Mouse (Mus musculus) heart, embryonic 13.5 days (tissue): ENCODE data around the gene Nckap1. TPM values are rescaled to one million over a fixed set of nuclear protein-coding genes. Genes with fewer than 3 reads are reported as not detected.
A peak's percentile ranks its signal among the peaks of the same experiment; 100 is the strongest.

Source experiments
- ATAC-seq: fragments of 200-750 bp; cut with Nextera tagmentation; 2 replicates; pipeline ENCODE4 v1.8.0; 2017; ENCODE audit warnings: moderate TSS enrichment; ENCODE audit not compliant: insufficient number of reproducible peaks, low FRiP score, low TSS enrichment; ENCODE audit errors: extremely low read depth
- H3K27ac ChIP-seq: fragments of 300-500 bp; sonication (generic); replicated peaks from 2 replicates; pipeline ENCODE4 v1.5.1; 2015; ENCODE audit warnings: moderate library complexity, mild to moderate bottlenecking, inconsistent platforms
- H3K27me3 ChIP-seq: fragments of 300-500 bp; sonication (generic); replicated peaks from 2 replicates; pipeline ENCODE4 v1.6.1; 2015; ENCODE audit warnings: mild to moderate bottlenecking, inconsistent platforms
- H3K36me3 ChIP-seq: fragments of 300-500 bp; sonication (generic); 2 replicates; pipeline ENCODE4 v1.6.1; 2015; ENCODE audit warnings: mild to moderate bottlenecking, inconsistent platforms
- H3K4me1 ChIP-seq: fragments of 300-500 bp; sonication (generic); 2 replicates; pipeline ENCODE4 v1.6.1; 2015; ENCODE audit warnings: inconsistent platforms
- H3K4me2 ChIP-seq: fragments of 300-500 bp; sonication (generic); 2 replicates; pipeline ENCODE4 v1.6.1; 2015; ENCODE audit warnings: inconsistent platforms, mild to moderate bottlenecking, moderate library complexity
- H3K4me3 ChIP-seq: fragments of 300-500 bp; sonication (generic); 2 replicates; pipeline ENCODE4 v1.5.1; 2015; ENCODE audit warnings: moderate library complexity, mild to moderate bottlenecking, inconsistent platforms
- H3K9ac ChIP-seq: fragments of 300-500 bp; sonication (generic); 2 replicates; pipeline ENCODE4 v1.6.1; 2015; ENCODE audit warnings: inconsistent platforms, mild to moderate bottlenecking, moderate library complexity
- H3K9me3 ChIP-seq: fragments of 300-500 bp; sonication (generic); 2 replicates; pipeline ENCODE4 v1.6.1; 2016; ENCODE audit warnings: inconsistent platforms
- WGBS: fragments of 180-500 bp; shearing (Covaris S2); methylation state at CpG from one replicate; pipeline ENCODE4 v1.1.7; 2015; ENCODE audit warnings: mixed read lengths; 5-methylcytosine and 5-hydroxymethylcytosine counted together
- polyA plus RNA-seq: library from polyadenylated mRNA; unstranded; fragments of >200 nt; fragmentation: Nextera tagmentation; extraction: Ambion mirVana; gene quantifications from 2 replicates; pipeline ENCODE4 v1.2.1, GENCODE M21; 2015

The Nckap1 gene
- polyA plus RNA-seq = 48.8 and 50.3 TPM in 2 replicates

GRCm38 (mm10) chr2:80581043-80581711 lies at the start of gene Nckap1:
TSS of gene Nckap1 (minus strand) at chr2:80581380.
- Histone ChIP-seq H3K27ac (peak within 1 kb of the TSS; percentile 99), H3K4me1 (peaks cover 30% of the 10 kb centered on the region), H3K4me3 (peak within 1 kb of the TSS; percentile 97), H3K9me3 (0 out of 2 replicates have a peak, but pooled peaks cover 6% of the 10 kb centered on the region), H3K27me3 (no peaks in the 10 kb centered on the region), H3K9ac (peak within 1 kb of the TSS; percentile 99), H3K4me2 (peak within 1 kb of the TSS; percentile 84), H3K36me3 (no peaks in the 10 kb centered on the region)
- peak; percentile 90 for ATAC-seq
- WGBS = under 1% methylated on average over 72 of the region's 88 CpGs

GRCm38 (mm10) chr2:80624523-80624922 lies 43.3 kb upstream of the Nckap1 start:
- H3K27ac ChIP-seq = no peak overlapping the region
- no peaks in the 10 kb centered on the region for H3K9me3 ChIP-seq
- H3K4me1 ChIP-seq = 0 out of 2 replicates have a peak, but pooled peaks cover 7% of the 10 kb centered on the region
- WGBS = 91% methylated on average over 4 of the region's 4 CpGs
- no peaks in the 10 kb centered on the region for H3K27me3 ChIP-seq
- ATAC-seq = no peak
- no peak overlapping the region for H3K4me2 ChIP-seq
- no peak overlapping the region for H3K4me3 ChIP-seq
- H3K9ac ChIP-seq = no peak overlapping the region
- H3K36me3 ChIP-seq = peaks cover 43% of the 10 kb centered on the region

GRCm38 (mm10) chr2:80621921-80622320 lies 40.7 kb upstream of the Nckap1 start:
- H3K36me3 ChIP-seq = peaks cover 36% of the 10 kb centered on the region
- ATAC-seq = no peak
- H3K4me1 ChIP-seq = peaks cover 17% of the 10 kb centered on the region
- H3K4me3 ChIP-seq = no peak overlapping the region
- H3K9me3 ChIP-seq = no peaks in the 10 kb centered on the region
- H3K9ac ChIP-seq = no peak overlapping the region
- 69% methylated on average over 3 of the region's 3 CpGs for WGBS
- no peaks in the 10 kb centered on the region for H3K27me3 ChIP-seq
- no peak overlapping the region for H3K4me2 ChIP-seq
- no peak overlapping the region for H3K27ac ChIP-seq

GRCm38 (mm10) chr2:80618991-80619390 lies 37.8 kb upstream of the Nckap1 start:
- no peak overlapping the region for H3K4me3 ChIP-seq
- H3K27me3 ChIP-seq = no peaks in the 10 kb centered on the region
- no peak for ATAC-seq
- no peak overlapping the region for H3K27ac ChIP-seq
- H3K4me1 ChIP-seq = peaks cover 17% of the 10 kb centered on the region
- peaks cover 12% of the 10 kb centered on the region; the same call in 1 of the 2 replicates for H3K36me3 ChIP-seq
- no peak overlapping the region for H3K4me2 ChIP-seq
- no peak overlapping the region for H3K9ac ChIP-seq
- 79% methylated on average over 3 of the region's 3 CpGs for WGBS
- no peaks in the 10 kb centered on the region for H3K9me3 ChIP-seq

- H3K36me3 ChIP-seq = 0 out of 2 replicates have a peak, but pooled peaks cover 3% of the 10 kb centered on the region
- peak within 1 kb of the TSS; percentile 77 for H3K4me3 ChIP-seq
- peak; percentile 93 for ATAC-seq
- 2% methylated on average over 21 of the region's 21 CpGs for WGBS
- H3K9me3 ChIP-seq = no peaks in the 10 kb centered on the region
- peaks cover 14% of the 10 kb centered on the region for H3K4me1 ChIP-seq
- H3K9ac ChIP-seq = peak within 1 kb of the TSS; percentile 89
- no peaks in the 10 kb centered on the region for H3K27me3 ChIP-seq
- H3K4me2 ChIP-seq = peak within 1 kb of the TSS; percentile 84
- H3K27ac ChIP-seq = peak within 1 kb of the TSS; percentile 70
Measured at GRCm38 (mm10) chr2:80616854-80617737, 35.9 kb upstream of the Nckap1 start, which contains the start of the genes Dusp19 and Nup35. TSS of gene Dusp19 (plus strand) at chr2:80617045. TSS of gene Nup35 (plus strand) at chr2:80617236.

- Histone ChIP-seq H3K4me3 (no peak overlapping the region), H3K4me2 (no peak overlapping the region), H3K9me3 (no peaks in the 10 kb centered on the region; the same call in 1 of the 2 replicates), H3K9ac (no peak overlapping the region), H3K27me3 (no peaks in the 10 kb centered on the region), H3K27ac (no peak overlapping the region), H3K4me1 (peaks cover 4% of the 10 kb centered on the region), H3K36me3 (no peaks in the 10 kb centered on the region)
- no peak for ATAC-seq
- WGBS = 57% methylated on average over 2 of the region's 2 CpGs
Measured at GRCm38 (mm10) chr2:80612796-80613195, 31.6 kb upstream of the Nckap1 start.

GRCm38 (mm10) chr2:80612286-80612685 lies 31.1 kb upstream of the Nckap1 start:
- no peak overlapping the region for H3K4me2 ChIP-seq
- ATAC-seq = no peak
- H3K9ac ChIP-seq = no peak overlapping the region
- no peaks in the 10 kb centered on the region for H3K4me1 ChIP-seq
- no peaks in the 10 kb centered on the region for H3K27me3 ChIP-seq
- H3K36me3 ChIP-seq = no peaks in the 10 kb centered on the region
- no peak overlapping the region for H3K27ac ChIP-seq
- no peak overlapping the region for H3K4me3 ChIP-seq
- 72% methylated on average over 1 of the region's 1 CpGs for WGBS
- H3K9me3 ChIP-seq = no peaks in the 10 kb centered on the region; the same call in 1 of the 2 replicates

- Histone ChIP-seq H3K4me1 (no peaks in the 10 kb centered on the region), H3K4me2 (no peak overlapping the region), H3K9me3 (no peaks in the 10 kb centered on the region), H3K27me3 (no peaks in the 10 kb centered on the region), H3K36me3 (no peaks in the 10 kb centered on the region), H3K9ac (no peak overlapping the region), H3K27ac (no peak overlapping the region), H3K4me3 (no peak overlapping the region)
- WGBS = 88% methylated on average over 19 of the region's 19 CpGs
- no peak for ATAC-seq
Measured at GRCm38 (mm10) chr2:80603771-80604426, 22.7 kb upstream of the Nckap1 start.

- no peak overlapping the region for H3K9ac ChIP-seq
- no peaks in the 10 kb centered on the region for H3K27me3 ChIP-seq
- no peak overlapping the region for H3K4me2 ChIP-seq
- 86% methylated on average over 13 of the region's 13 CpGs for WGBS
- H3K9me3 ChIP-seq = no peaks in the 10 kb centered on the region
- ATAC-seq = no peak
- no peak overlapping the region for H3K4me3 ChIP-seq
- no peaks in the 10 kb centered on the region for H3K4me1 ChIP-seq
- H3K27ac ChIP-seq = no peak overlapping the region
- no peaks in the 10 kb centered on the region for H3K36me3 ChIP-seq
Measured at GRCm38 (mm10) chr2:80602756-80603155, 21.6 kb upstream of the Nckap1 start.

- Histone ChIP-seq H3K27me3 (no peaks in the 10 kb centered on the region), H3K4me3 (no peak overlapping the region), H3K9ac (no peak overlapping the region), H3K4me2 (no peak overlapping the region), H3K36me3 (no peaks in the 10 kb centered on the region), H3K4me1 (no peaks in the 10 kb centered on the region), H3K27ac (no peak overlapping the region), H3K9me3 (no peaks in the 10 kb centered on the region)
- no peak for ATAC-seq
Measured at GRCm38 (mm10) chr2:80600611-80601010, 19.4 kb upstream of the Nckap1 start.

GRCm38 (mm10) chr2:80599850-80600249 lies 18.7 kb upstream of the Nckap1 start:
- 79% methylated on average over 3 of the region's 3 CpGs for WGBS
- H3K9ac ChIP-seq = no peak overlapping the region
- no peak for ATAC-seq

More at GRCm38 (mm10) chr2:80599850-80600249, 18.7 kb upstream of the Nckap1 start:
- H3K4me2 ChIP-seq = no peak overlapping the region
- no peaks in the 10 kb centered on the region for H3K9me3 ChIP-seq
- no peaks in the 10 kb centered on the region for H3K4me1 ChIP-seq
- H3K36me3 ChIP-seq = no peaks in the 10 kb centered on the region
- H3K4me3 ChIP-seq = no peak overlapping the region
- no peaks in the 10 kb centered on the region for H3K27me3 ChIP-seq
- H3K27ac ChIP-seq = no peak overlapping the region
